Mouse (Mus musculus) neutrophil, adult 5-6 weeks (primary cell): Measurements from ENCODE around the gene Kcnk1. TPM values are rescaled to one million over a fixed set of nuclear protein-coding genes. Genes with fewer than 3 reads are reported as not detected.

ENCODE experiments used
- total RNA-seq: library from RNA; stranded (forward); fragments of 200-1000 nt; gene quantifications from 2 replicates; pipeline ENCODE4 v1.2.3, GENCODE M21; 2017

The Kcnk1 gene
- total RNA-seq, 1 experiment from 2014 or later: 1.0 TPM

Other genes with a start within 250 kb of the Kcnk1 start
- not detected in 2 replicates for gene Pcnx2, start 96.9 kb upstream of the Kcnk1 start, total RNA-seq
- not detected in 2 replicates for gene Map3k21, start 84.7 kb upstream of the Kcnk1 start, total RNA-seq